ENCODE assay signal across 24 mouse cellular contexts in the genomic region with DNA sequence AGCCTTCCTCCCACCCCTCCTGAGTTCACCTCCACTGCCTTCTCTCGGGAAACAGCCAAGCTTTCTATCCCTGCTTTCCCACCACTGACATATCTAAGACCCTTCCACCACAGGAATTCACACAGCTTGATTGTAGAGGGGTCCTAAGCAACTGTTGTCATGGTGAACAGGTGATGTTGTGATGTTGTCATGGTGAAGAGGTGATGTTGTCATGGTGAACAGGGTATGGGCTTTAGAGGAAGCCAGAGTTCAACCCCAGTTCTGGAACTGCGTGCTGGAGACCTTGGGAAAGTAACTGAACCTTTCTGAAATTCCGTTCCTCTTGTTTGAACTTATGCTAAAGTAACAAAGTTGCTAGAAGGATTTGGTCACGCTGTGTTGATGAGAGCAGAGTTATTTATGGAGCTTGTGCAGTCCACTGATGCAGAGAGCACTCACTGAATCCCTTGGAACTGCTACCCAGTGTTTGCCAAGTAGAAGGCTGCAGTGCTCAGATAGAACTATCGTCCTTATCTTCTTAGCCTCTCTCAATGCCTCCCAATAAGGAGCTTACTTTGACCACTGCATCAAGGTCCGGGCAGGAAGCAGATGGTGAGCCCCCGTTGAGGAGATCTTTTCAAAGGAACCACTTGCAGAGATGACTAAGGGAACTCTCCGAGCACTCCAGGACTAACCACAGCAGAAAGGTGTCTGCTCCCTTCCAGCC. TPM values are rescaled to one million over a fixed set of nuclear protein-coding genes. Genes with fewer than 3 reads are reported as not detected.
A peak's percentile ranks its signal among the peaks of the same experiment; 100 is the strongest.
DNase-seq lines count a peak whose midpoint lies in the region; ATAC-seq and TF ChIP-seq lines count a peak whose summit lies in the region.
"Had no signal": no experiment of that assay in that cellular context is flagged by ENCODE, and none has a peak within 500 bp of the region (broad histone marks: within the 10 kb centered on the region; RNA-seq: fewer than 3 reads in every experiment).

No protein-coding gene starts in this region.

- TF ChIP-seq CTCF in brain, embryonic 14.5 days (IDR thresholded peaks at IDR 0.05; ENCODE audit: borderline replicate concordance, extremely low read depth, insufficient read depth, insufficient read length) = no peak
- TF ChIP-seq CTCF in liver, postnatal 0 days (IDR thresholded peaks at IDR 0.05; ENCODE audit: low read depth) = no peak
- no peak for TF ChIP-seq CTCF in stomach, postnatal 0 days (IDR thresholded peaks at IDR 0.05; ENCODE audit: low read depth)

- no peak overlapping the region for H3K27ac ChIP-seq in liver, postnatal 0 days (ENCODE audit: low read depth)
- no peak overlapping the region for H3K27ac ChIP-seq in stomach, postnatal 0 days (replicated peaks)
- H3K27ac ChIP-seq: heart, embryonic 10.5 days; layer of hippocampus, adult 2 months; left cerebral cortex, adult 2 months; limb, embryonic 10.5 days had no signal

- no peaks in the 10 kb centered on the region for H3K36me3 ChIP-seq in liver, postnatal 0 days (replicated peaks; ENCODE audit: insufficient read depth, low read length)
- H3K36me3 ChIP-seq in stomach, postnatal 0 days (ENCODE audit: control insufficient read depth, insufficient read depth, low read length) = no peaks in the 10 kb centered on the region
- H3K36me3 ChIP-seq: heart, embryonic 10.5 days; limb, embryonic 10.5 days had no signal

- peak; percentile 34 for DNase-seq in MEL-GATA-1-ER (ENCODE audit: extremely low read depth, low read depth)
- DNase-seq in brain, embryonic 14.5 days (ENCODE audit: low read depth) = peak; percentile 11
- DNase-seq in liver, postnatal 0 days = no peak
- no peak for DNase-seq in frontal cortex, adult 2 months (ENCODE audit: extremely low spot score in 1 of 2, low spot score in 1 of 2)
- DNase-seq in retina, postnatal 1 day = no peak
- no peak for DNase-seq in stomach, postnatal 0 days (ENCODE audit: low spot score)
- DNase-seq in neural tube, embryonic 10.5 days (ENCODE audit: extremely low spot score, low spot score) = no peak
- DNase-seq: adrenal gland, postnatal 14 days; cerebellum, adult 8-10 months; gastrocnemius, postnatal 14 days; heart, postnatal 14 days; kidney, adult 18-20 months; kidney, postnatal 10 days; lung, adult 2 months; lung, postnatal 4 days; right cerebral cortex, postnatal 14 days; thymus, postnatal 4 days had no signal

- no peaks in the 10 kb centered on the region for H3K27me3 ChIP-seq in liver, postnatal 0 days (ENCODE audit: insufficient read depth, low read length)
- no peaks in the 10 kb centered on the region for H3K27me3 ChIP-seq in stomach, postnatal 0 days (ENCODE audit: control insufficient read depth, insufficient read depth, low read length)

- peak; percentile 82 to 89 for ATAC-seq in hematopoietic stem cell, adult 5-6 weeks (replicated peaks in 1 of 2; ENCODE audit: insufficient read depth in 1 of 2, low FRiP score in 2 of 2, low TSS enrichment in 1 of 2, low read depth in 1 of 2, poor library complexity in 2 of 2, severe bottlenecking in 2 of 2)
- peak; percentile 47; the same call in 1 of the 2 replicates for ATAC-seq in liver, postnatal 0 days
- ATAC-seq in stomach, postnatal 0 days (ENCODE audit: low FRiP score, low TSS enrichment) = no peak
- ATAC-seq: forebrain, embryonic 16.5 days had no signal

- WGBS in liver, postnatal 0 days (ENCODE audit: insufficient replicate concordance) = 38% methylated on average over 8 of the region's 8 CpGs
- 75% methylated on average over 8 of the region's 8 CpGs for WGBS in stomach, postnatal 0 days

- no peaks in the 10 kb centered on the region for H3K9me3 ChIP-seq in liver, postnatal 0 days (ENCODE audit: low read length)
- no peaks in the 10 kb centered on the region for H3K9me3 ChIP-seq in stomach, postnatal 0 days (ENCODE audit: control insufficient read depth, low read length)
- H3K9me3 ChIP-seq: heart, embryonic 10.5 days; limb, embryonic 10.5 days had no signal

- H3K9ac ChIP-seq in liver, postnatal 0 days (replicated peaks) = no peak overlapping the region
- no peak overlapping the region for H3K9ac ChIP-seq in stomach, postnatal 0 days (ENCODE audit: low read length)

- H3K4me2 ChIP-seq in liver, postnatal 0 days (ENCODE audit: low read depth, low read length) = no peak overlapping the region
- H3K4me2 ChIP-seq in stomach, postnatal 0 days (replicated peaks; ENCODE audit: low read depth) = no peak overlapping the region

- TF ChIP-seq POLR2A in brain, embryonic 14.5 days (IDR thresholded peaks at IDR 0.05; ENCODE audit: borderline replicate concordance, extremely low read depth, insufficient read depth, insufficient read length, poor library complexity, severe bottlenecking) = no peak

- TF ChIP-seq EP300 in liver, postnatal 0 days (IDR thresholded peaks at IDR 0.05; ENCODE audit: low read depth) = peak; percentile 63
- TF ChIP-seq EP300 in stomach, postnatal 0 days (optimal IDR thresholded peaks at IDR 0.05) = no peak

- H3K4me3 ChIP-seq in liver, postnatal 0 days (ENCODE audit: low read depth, low read length) = no peak overlapping the region
- H3K4me3 ChIP-seq in stomach, postnatal 0 days (ENCODE audit: low read depth, low read length) = no peak overlapping the region
- H3K4me3 ChIP-seq: erythroblast, embryonic 14.5 days; heart, embryonic 10.5 days; layer of hippocampus, adult 2 months; left cerebral cortex, adult 2 months; limb, embryonic 10.5 days had no signal

- H3K4me1 ChIP-seq in liver, postnatal 0 days (ENCODE audit: insufficient read depth) = no peaks in the 10 kb centered on the region
- no peaks in the 10 kb centered on the region for H3K4me1 ChIP-seq in stomach, postnatal 0 days (replicated peaks; ENCODE audit: control insufficient read depth, insufficient read depth)
- H3K4me1 ChIP-seq: limb, embryonic 10.5 days had no signal

RNA-seq across cellular contexts. Expression of gene Thbs1, which starts 45.5 kb away (rescaled TPM):
- 3.0 and 9.3 TPM in 2 replicates for polyA plus RNA-seq in brain, embryonic 14.5 days (2012; rRNA removed)
- 11.4 and 13.6 TPM in 2 replicates for total RNA-seq in hematopoietic stem cell, adult 5-6 weeks (2017)
- 22.7 and 29.3 TPM in 2 replicates for polyA plus RNA-seq in liver, postnatal 0 days (2015; fragmentation: Nextera tagmentation; extraction: Ambion mirVana)
- 0.71 and 1.1 TPM in 2 replicates for polyA plus RNA-seq in frontal cortex, adult 2 months (2012; rRNA removed)
- polyA plus RNA-seq in stomach, postnatal 0 days (2015; fragmentation: Nextera tagmentation; extraction: Ambion mirVana) = 18.9 and 19.0 TPM in 2 replicates

Comparison
In these comparisons a context has a peak if more than half of its experiments do, and no peak if none do; other contexts are left out.
1. DNase-seq: peak in MEL-GATA-1-ER (single experiment) and brain, embryonic 14.5 days (single experiment); none in liver, postnatal 0 days (single experiment), frontal cortex, adult 2 months (0 of 2), retina, postnatal 1 day (single experiment), stomach, postnatal 0 days (single experiment) and neural tube, embryonic 10.5 days (single experiment).